Mouse (Mus musculus) megakaryocyte-erythroid progenitor cell, adult 5-6 weeks (primary cell): ENCODE measurements at regions not wholly inside any gene's neighbourhood (a gene's known extent, or its start where the extent isn't known, plus 50 kb on each side); places are given as distances from the start of the nearest gene placed in this dataset.
"Not testable (repeated sequence)": the region's sequence is repeated elsewhere in the genome, so short reads cannot be mapped to it uniquely, and the experiment has no call there.

Source experiments
- ATAC-seq: replicated peaks from 2 replicates; pipeline ENCODE4 v1.8.0; 2016; ENCODE audit warnings: mild to moderate bottlenecking, inconsistent platforms; ENCODE audit not compliant: severe bottlenecking, poor library complexity, low FRiP score, low TSS enrichment

DNA sequence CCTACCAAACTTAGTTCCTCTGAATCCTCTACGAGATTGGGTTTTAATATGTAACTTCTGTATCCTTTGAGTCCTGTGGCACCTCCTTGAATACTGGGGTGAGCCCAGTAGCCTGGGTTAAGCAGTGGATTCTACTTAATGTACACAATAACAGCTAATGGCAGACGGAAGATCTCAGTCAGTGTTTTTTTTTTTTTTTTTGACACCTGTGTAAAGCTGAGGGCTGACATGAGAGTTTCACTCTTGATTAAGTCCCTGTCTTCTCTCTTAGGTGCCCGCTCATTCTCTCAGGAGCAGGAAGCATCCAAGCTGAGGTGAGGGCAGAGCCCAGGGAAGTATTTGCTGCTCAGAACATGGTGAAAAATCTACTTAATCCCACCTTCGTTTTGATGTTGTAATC, 133.0 kb downstream of the Tsen15 start:
- no peak for ATAC-seq

DNA sequence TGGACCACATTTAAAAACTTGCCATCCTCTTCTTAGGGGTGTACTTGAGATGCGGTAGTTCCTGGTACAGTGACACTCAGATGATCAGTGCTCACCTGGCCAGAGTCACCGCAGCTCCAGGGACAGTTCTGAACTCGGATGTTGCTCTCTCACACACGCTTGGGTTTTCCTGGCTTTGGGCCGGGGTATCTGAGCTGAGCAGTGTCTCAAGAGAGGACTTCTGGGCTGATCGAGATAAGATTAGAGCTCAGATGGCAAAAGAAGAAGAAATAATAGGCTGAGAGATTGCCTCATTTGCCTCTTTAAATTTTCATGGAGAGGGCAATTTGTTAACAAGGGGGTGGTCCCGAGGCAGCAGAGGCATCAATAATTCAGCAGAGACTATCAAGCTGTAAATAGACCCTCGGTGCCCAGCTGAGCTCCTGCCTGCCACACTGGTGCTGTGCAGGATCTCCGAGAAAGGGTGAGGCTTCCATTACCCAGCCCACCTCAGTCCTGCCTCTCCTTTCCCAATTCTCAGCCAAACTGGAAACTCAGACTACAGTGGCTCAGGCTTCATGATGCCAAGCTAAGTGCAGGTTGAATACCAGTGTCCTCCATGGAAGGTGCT, 133.7 kb downstream of the Tsen15 start:
- ATAC-seq: no peak

DNA sequence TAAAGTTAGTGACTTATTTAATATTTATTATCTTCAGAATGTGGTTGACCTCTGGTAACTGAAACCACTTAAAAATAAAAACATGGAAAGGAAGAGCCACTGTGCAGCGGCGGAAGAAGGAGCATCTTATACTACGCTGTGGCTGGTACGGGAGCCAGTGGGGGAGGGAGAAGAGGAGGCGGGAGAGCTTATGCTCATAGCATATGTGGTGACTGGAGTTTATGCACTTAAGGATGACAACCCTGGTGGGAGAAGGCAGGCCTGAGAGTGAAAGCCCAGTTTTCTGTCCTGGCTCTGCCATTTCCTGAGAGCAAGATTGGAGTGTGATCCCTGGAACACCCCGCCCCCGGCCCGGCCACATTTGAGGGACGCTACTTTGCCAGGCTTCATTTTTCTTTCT, 145.5 kb downstream of the Tsen15 start:
- ATAC-seq: no peak

DNA sequence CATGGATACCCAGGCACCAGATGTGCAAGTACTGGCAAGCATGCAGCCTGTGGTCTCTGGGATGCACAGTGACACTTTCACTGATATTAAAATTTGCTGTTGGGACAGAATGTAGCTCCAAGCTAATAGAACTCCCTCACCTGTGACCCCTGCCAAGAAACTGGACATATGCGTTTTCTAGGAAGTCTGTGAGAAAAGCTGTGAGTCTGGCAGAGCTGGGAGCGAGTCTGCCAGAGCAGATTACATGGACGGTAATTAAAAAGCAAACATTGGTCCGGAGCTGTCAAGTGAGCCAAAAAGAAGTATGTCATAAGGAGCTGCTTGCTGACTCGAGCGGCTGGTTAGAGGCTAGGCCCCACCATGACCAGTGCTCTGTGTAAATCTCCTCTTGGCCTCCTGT, 147.1 kb downstream of the Tsen15 start:
- no peak for ATAC-seq

DNA sequence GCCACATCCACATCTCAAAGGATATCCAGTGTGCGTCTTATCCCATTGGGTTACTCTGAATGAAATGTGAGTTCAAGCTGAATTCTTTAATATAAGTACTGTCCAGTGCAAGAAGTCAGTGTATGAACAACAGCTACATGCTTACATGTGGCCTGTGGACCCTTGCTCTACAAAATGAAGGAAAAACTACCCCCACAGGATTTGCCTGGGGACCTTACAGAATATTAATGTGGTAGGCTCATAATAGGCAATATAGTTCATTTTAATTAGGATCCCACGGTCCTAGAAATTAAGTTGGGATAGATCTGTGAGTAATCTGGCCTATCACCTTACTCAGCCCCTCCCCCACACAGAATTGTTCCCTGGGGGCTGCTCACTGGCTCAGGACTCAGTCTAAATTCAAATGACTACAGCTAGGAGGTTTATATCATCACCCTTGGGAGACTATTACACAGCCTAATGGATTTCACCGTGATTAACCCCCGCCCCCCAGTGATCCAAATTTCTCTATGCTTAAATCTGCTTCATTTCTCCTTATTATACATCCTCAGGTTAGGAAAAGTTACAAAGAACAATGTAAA, 145.4 kb upstream of the 1700025G04Rik start:
- ATAC-seq: no peak

DNA sequence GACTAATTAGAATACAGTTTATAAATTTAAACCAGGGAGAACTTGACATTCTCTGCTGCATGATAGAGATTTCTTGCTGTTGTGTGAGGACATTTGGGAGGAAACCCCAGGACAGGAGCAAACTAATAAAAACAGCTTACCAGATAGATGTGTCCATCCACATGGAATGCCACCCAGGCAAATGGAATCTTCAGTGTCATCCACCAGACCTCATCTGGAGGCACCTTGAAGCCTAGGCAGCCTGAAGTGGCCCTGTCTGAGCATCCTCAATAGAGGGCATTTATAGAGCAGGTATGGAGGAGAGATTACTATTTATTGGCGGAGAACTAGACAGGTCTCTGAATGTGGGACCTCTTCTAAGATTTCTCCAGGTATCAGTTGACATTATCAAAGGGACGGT, 144.8 kb upstream of the 1700025G04Rik start:
- no peak for ATAC-seq

DNA sequence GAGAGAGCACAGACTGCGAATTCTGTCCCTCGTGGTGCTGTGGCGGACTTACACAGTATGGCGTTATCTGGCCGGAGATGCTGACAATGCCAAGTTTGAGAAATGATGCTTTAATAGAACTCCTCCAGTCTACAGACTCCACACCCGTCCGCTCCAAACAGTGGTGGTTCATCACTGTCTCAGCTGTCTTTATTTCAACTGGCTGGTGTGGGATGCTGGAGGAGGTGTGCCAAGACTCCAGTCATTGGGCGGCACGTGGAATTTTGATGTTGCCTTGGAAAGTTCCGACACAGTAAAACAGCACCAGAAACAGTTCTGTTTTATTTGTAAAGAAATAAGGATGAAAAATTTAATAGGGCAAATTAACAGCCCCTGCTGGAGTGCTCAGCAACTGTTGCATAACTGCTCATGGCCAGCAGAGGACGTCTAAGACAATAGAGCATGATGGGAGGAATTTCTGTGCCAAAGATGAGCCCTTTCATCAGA, 141.8 kb upstream of the 1700025G04Rik start:
- ATAC-seq: no peak

DNA sequence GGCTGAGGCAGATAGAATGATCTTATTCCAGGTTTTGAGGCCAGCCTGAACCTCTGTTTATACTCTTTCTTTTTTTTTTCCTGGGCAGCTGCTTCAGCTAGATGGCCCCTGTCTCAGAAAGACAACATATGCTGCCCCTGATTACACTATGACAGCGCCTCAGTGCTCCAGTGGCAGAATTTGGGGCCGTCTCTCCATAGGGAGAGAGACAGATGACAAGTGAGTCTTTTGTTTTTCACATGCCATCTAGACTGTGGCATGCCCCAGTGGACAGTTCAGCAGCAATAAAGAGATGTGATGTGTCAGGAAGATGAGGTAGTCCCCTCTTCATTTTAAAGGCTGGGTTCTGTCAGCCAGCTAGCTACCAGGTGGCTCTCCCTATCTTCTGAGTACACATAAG, 139.8 kb upstream of the 1700025G04Rik start:
- no peak for ATAC-seq

DNA sequence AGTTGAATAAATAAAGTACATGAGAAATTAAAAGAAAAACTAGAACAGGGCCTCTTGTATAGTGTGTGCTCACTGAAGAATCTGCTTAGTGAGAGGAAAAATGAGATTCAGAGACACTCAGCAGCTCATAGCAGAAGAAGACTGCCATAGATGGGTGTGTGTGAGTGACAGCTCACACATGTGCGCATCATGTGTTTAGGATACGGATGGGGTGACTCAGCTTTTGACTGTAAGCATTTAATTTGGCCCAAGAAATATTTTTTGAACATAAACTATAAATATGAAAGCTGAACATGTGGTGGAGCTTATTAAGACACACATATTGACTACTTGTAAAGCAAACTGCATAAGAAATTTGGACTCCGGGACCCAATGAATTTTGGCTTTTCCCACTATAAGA, 136.1 kb upstream of the 1700025G04Rik start:
- ATAC-seq: no peak

DNA sequence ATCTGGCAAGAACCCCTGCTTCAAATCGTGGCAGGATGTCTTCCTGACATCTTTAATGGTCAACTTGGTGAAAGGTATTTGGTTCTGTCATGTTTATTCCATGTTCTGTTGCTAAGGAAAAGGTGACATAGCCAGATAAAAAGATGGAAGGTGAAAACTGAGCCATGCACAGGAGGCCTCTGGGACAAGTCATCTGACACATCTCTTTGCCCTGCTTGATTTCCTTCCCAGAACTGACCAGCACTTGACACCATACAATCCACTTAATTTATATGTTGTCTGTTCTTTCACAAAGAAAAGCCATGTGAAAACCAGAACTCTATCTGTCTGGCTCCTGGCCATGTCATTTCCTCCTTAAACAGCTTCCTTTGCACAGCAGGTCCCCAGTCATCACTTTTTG, 133.7 kb upstream of the 1700025G04Rik start:
- ATAC-seq: no peak

DNA sequence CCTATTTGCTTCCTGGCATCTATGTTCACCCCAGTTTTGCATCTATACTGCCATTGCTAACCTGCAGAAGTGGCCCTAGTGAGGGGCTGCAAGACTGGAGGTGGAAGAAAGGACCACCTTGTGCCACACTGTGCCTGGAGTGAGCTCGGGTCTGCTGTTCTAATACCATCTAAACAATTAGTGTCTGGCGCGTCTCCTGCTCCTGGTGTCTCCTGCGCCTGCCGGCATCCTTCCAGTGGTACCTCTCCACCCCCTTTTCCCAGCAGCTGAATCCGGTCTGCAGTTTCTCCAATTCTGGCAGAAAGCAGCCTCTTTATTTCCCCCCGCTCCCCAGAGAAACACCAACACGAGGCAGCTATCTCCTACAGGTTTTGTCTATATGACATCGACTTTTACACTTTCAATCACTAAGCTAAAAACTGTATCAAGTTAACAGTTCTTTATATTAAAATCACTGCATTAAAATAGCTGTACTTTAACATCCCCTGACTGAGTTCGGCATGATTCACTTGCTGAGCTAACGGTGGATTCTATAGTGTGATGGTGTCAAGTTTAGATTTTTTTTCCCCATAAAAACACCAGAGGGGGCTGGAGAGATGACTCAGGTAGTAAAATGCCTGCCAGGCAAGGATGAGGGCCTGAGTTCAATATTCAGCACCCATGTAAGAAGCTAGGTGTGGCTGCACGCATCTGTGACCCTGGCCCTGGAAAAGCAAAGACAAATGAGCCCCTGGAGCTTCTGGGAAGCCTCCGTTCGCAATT, 131.1 kb upstream of the 1700025G04Rik start:
- no peak for ATAC-seq

DNA sequence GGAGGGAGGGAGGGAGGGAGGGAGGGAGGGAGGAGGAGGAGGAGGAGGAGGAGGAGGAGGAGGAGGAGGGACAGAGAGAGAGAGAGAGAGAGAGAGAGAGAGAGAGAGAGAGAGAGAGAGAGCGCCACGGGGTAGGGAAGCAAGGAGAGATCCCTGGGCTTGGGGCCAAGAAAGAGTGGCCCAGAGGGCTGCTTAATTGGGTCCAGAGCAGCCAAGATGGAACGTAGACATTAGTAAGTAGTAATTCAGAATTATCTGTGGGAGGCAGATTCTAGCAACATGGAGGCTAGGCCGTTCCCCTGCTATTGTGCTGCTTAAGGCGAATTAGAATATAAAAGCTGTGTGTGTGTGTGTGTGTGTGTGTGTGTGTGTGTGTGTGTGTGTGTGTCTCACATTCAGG, 129.8 kb upstream of the 1700025G04Rik start:
- ATAC-seq: not testable (repeated sequence)

DNA sequence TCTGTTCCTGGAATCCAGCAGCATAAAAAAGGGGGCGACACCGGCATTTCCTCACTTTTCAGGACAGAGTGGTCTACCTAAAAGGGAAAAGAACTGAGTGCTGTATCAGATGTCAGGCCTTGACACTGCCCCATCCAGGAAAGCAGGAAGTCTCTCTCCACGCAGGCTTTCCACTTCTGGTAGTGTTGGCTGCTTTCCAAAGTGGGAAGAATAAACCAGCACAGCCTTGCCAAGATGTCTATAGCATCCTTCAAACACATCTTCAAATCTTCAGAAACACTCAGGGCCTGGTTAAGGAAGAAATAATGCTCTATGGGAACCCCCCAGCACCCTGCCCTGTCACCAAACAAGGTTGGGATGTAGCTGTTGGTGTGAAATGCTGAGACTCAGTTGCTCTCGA, 127.5 kb upstream of the 1700025G04Rik start:
- no peak for ATAC-seq

DNA sequence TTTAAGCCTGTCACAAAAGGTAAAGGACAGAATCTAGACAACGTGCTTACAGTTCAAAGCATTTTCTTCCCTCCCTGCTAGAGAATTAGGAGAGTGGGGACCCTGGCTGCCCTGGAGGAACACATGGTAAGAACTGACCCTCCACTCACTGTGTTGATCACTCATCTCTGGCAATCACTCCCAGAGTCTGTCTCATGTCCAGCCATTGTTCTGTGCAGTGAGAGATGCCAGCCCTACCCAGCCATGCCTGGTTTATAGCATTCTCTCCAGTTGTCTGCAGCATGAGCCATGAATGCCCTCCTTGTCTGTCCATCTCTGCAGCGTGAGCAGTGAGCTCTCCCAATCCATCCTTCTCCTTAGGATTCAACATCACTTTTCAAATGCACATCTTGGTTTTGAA, 124.5 kb upstream of the 1700025G04Rik start:
- ATAC-seq: no peak

DNA sequence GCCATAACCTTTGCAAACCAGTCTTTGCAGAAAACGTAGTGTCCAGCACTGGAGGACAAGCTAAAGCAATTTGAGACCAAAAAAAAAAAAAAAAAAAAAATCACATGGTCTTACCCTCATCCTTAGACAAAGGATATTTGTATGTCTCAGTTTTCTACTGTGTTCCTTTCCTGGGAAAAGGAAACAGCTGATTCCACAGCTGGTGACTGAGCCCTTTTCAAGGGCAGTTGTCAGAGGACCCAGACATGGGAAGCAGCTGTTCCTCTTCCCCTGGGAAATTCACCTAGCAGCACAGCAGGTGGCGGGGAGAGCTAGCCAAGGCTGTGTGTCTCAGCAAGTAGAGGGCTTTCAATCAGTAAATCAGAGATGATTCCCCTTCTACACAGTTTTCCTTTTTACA, 113.3 kb upstream of the 1700025G04Rik start:
- ATAC-seq: no peak

DNA sequence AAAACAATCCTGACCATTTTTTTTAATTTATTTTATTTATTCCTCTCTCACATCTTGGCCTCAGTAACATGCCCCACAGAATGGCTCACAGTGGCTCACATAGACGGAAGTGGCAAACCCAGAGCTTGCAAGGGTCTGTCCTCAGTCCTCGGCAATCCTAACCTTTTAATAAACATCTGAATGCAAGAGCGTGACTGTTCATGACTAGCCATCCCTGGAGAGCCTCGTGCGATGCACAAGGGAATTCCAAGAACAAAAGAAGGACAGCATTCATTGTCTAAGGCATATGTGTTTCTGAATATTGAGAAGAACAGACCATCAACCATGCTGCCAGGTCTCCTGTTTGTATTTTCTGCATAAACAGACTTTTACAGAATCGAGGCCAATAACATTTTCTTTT, 98.8 kb upstream of the 1700025G04Rik start:
- no peak for ATAC-seq

DNA sequence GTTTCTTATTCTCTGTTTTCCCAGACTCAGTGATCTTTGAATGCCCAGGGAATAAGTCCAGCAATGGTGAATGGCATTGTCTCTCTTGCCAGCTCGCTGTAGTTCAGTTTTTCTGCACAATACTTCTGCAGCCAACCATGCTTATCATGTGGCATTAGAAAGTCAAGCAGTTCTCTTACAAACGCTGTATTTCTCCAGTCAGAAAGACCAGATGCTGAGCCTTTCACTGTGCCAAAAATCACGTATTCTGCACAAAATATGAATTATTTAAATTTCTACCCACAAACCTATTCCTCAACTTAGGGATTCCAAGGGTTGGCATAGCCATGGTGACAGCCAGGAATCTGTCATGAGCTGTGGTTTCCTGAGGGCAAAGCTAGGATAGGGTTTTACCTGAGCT, 95.0 kb upstream of the 1700025G04Rik start:
- ATAC-seq: no peak

DNA sequence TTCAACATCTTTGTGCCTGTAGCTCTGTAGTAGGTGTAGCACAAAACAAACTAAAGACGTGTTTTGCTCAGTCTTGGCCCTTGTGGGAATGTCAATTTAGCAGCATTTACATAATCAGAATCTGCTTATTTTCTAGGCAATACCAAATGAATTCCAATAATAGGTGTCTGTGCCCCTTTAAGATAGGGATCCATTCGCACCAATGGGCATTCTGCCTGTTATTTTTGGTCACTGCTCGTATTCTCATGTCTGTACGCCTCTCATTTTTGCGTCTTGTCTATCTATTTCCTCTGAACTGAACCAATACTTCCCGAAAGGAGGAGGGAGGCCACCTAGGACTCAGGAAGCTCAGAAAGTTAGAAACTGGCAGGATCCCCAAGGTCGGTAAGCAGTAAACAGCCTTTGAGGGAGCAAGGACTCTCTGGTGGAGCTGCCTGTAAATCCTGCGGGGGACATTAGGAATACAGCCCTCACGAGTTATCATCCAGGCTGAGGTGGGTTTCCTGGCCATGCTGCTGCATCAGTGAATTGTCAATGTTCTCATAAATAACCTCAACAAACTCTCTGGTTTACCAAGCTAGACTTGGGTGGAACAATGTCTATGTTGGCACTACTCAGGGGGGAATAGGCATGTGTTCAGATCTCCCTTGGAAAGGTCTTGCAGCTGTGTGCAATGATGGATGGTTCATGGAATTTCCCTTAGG, 86.5 kb upstream of the 1700025G04Rik start:
- no peak for ATAC-seq

DNA sequence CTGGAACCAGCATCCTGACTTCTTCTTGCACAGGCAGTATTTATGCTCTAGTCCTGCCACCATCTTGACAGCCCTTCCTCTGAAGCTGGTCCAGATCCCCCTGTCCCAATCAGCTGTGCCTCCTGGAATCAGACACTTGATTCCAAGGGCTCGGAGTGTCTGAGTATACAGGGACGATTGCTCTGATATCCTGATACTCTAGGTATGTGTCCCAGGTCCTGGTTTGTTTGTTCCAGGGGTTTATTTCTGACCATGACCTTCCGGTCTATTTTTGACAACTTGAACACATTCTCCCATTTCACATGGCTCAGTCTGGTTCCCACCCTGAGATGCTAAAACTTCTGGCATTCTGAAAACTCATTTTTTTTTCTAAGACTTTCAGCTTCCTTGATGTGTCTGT, 85.8 kb upstream of the 1700025G04Rik start:
- ATAC-seq: no peak

DNA sequence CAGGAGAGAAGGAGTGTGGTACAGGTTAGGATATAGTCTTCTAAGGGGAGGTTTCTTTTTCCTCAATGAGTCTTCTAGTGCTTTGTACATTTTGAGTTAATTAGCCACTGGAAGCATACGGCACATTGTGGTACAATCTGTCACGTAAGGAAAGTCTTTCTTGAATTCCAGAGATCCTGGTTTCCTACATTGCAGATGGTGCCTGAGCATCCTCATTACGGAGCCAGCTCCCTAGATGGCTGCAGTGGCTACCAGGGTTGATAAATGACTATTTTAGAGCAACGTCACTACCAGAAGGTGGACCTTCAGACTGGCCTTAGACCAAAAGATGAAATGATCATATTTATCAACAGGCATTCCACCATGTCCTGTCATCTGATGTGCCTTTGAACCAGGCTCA, 84.5 kb upstream of the 1700025G04Rik start:
- ATAC-seq: no peak
